Mouse (Mus musculus): ENCODE measurements around the gene Nck2.

GRCm38 (mm10) chr1:43468207-43468606, 23.8 kb downstream of the Nck2 start:
- TF ChIP-seq CTCF (IDR thresholded peaks at IDR 0.05; ENCODE audit: borderline replicate concordance, insufficient read depth, low read length) (no peak), POLR2A (IDR thresholded peaks at IDR 0.05; ENCODE audit: low read depth, low read length) (no peak)
